Mouse (Mus musculus) midbrain, postnatal 0 days (tissue): Measurements from ENCODE around the gene Sfmbt2. TPM values are rescaled to one million over a fixed set of nuclear protein-coding genes. Genes with fewer than 3 reads are reported as not detected.

ENCODE experiments used
- ATAC-seq: fragments of 200-750 bp; cut with Nextera tagmentation; 2 replicates; pipeline ENCODE4 v1.8.0; 2017; ENCODE audit warnings: moderate number of reproducible peaks, mild to moderate bottlenecking, moderate TSS enrichment, moderate library complexity; ENCODE audit not compliant: low FRiP score
- DNase-seq: peaks from one replicate; pipeline ENCODE4 v3.0.0-alpha.2; 2015; ENCODE audit warnings: low spot score
- H3K27ac ChIP-seq: fragments of 300-500 bp; sonication (generic); 2 replicates; pipeline ENCODE4 v1.5.1; 2014; ENCODE audit warnings: low read depth, mild to moderate bottlenecking, low read length, mixed read lengths
- H3K27me3 ChIP-seq: fragments of 300-500 bp; sonication (generic); 2 replicates; pipeline ENCODE4 v1.6.1; 2014; ENCODE audit warnings: low read length, control low read depth, mixed read lengths; ENCODE audit not compliant: insufficient read depth
- H3K36me3 ChIP-seq: fragments of 300-500 bp; sonication (generic); 2 replicates; pipeline ENCODE4 v1.6.1; 2014; ENCODE audit warnings: low read length, control low read depth, mixed read lengths; ENCODE audit not compliant: insufficient read depth
- H3K4me1 ChIP-seq: fragments of 300-500 bp; sonication (generic); 2 replicates; pipeline ENCODE4 v1.6.1; 2014; ENCODE audit warnings: mild to moderate bottlenecking, control low read depth, antibody characterized with exemption, low read length, mixed read lengths; ENCODE audit not compliant: insufficient read depth
- H3K4me2 ChIP-seq: fragments of 300-500 bp; sonication (generic); 2 replicates; pipeline ENCODE4 v1.6.1; 2014; ENCODE audit warnings: low read depth, mild to moderate bottlenecking, low read length, mixed read lengths; ENCODE audit not compliant: poor library complexity, severe bottlenecking
- H3K4me3 ChIP-seq: fragments of 300-500 bp; sonication (generic); 2 replicates; pipeline ENCODE4 v1.5.1; 2014; ENCODE audit warnings: low read depth, mild to moderate bottlenecking, low read length, moderate library complexity
- H3K9ac ChIP-seq: fragments of 300-500 bp; sonication (generic); replicated peaks from 2 replicates; pipeline ENCODE4 v1.6.1; 2014; ENCODE audit warnings: mild to moderate bottlenecking, low read length, moderate library complexity, mixed read lengths; ENCODE audit not compliant: poor library complexity, severe bottlenecking
- H3K9me3 ChIP-seq: fragments of 300-500 bp; sonication (generic); 2 replicates; pipeline ENCODE4 v1.6.1; 2016; ENCODE audit warnings: low read length, control low read depth
- CTCF ChIP-seq: IDR thresholded peaks from 2 replicates; pipeline ENCODE4 v1.5.1; 2016; ENCODE audit warnings: antibody characterized with exemption, mild to moderate bottlenecking
- WGBS: fragments of 180-500 bp; shearing (Covaris S2); extraction: QIAGEN DNeasy Blood & Tissue Kit; methylation state at CpG from one replicate; pipeline ENCODE4 v1.1.7; 2014; 5-methylcytosine and 5-hydroxymethylcytosine counted together
- microRNA counts: library from miRNA; unstranded; fragments of <30 nt; microRNA quantifications from one replicate; lab custom pipeline; 2015
- microRNA-seq: library from miRNA; unstranded; fragments of <30 nt; microRNA quantifications from one replicate; pipeline ENCODE4, GENCODE M21; 2016; ENCODE audit warnings: borderline number of aligned reads
- polyA plus RNA-seq: library from polyadenylated mRNA; unstranded; fragments of >200 nt; fragmentation: Nextera tagmentation; extraction: Ambion mirVana; gene quantifications from 2 replicates; pipeline ENCODE4 v1.2.1, GENCODE M21; 2015
- total RNA-seq: library from RNA; depleted of rRNA; stranded (reverse); fragments of >200 nt; gene quantifications from 2 replicates; pipeline ENCODE4 v1.2.3, GENCODE M21; 2014; rRNA removed

The Sfmbt2 gene
- total and polyA plus RNA-seq, 2 experiments from 2014 or later = 5.3 to 5.5 TPM

- DNase-seq = no peak
- WGBS = 82% methylated on average over 2 of the region's 2 CpGs
- Histone ChIP-seq H3K27me3 (no peaks in the 10 kb centered on the region), H3K27ac (no peak overlapping the region), H3K4me3 (no peak overlapping the region), H3K4me2 (no peak overlapping the region), H3K9ac (no peak overlapping the region), H3K4me1 (no peaks in the 10 kb centered on the region), H3K9me3 (no peaks in the 10 kb centered on the region), H3K36me3 (no peaks in the 10 kb centered on the region)
- TF ChIP-seq CTCF = no peak
- no peak for ATAC-seq
Observed at GRCm38 (mm10) chr2:10615500-10615899, 245.2 kb downstream of the Sfmbt2 start.

MicroRNAs within 50 kb of the gene (microRNA counts, 519-probe panel; counts per million panel counts)
- microRNA mmu-miR-297a+mmu-miR-466f+mmu-miR-669b (lab: Ali Mortazavi, UCI) (1,078 counts per million, percentile 59 among the panel's probes with 10 or more counts), microRNA mmu-miR-297b-3p (lab: Ali Mortazavi, UCI) (528 counts per million, percentile 58 among the panel's probes with 10 or more counts), microRNA mmu-miR-297b-5p (lab: Ali Mortazavi, UCI) (528 counts per million, percentile 58 among the panel's probes with 10 or more counts), microRNA mmu-miR-297c (lab: Ali Mortazavi, UCI) (2,177 counts per million, percentile 65 among the panel's probes with 10 or more counts), microRNA mmu-miR-466a-3p+mmu-miR-466b-3-3p (lab: Ali Mortazavi, UCI) (3,728 counts per million, percentile 79 among the panel's probes with 10 or more counts), microRNA mmu-miR-466a-5p+mmu-miR-466e-5p (lab: Ali Mortazavi, UCI) (528 counts per million, percentile 58 among the panel's probes with 10 or more counts), microRNA mmu-miR-466c-5p (lab: Ali Mortazavi, UCI) (528 counts per million, percentile 58 among the panel's probes with 10 or more counts), microRNA mmu-miR-466d-3p (lab: Ali Mortazavi, UCI) (528 counts per million, percentile 58 among the panel's probes with 10 or more counts), microRNA mmu-miR-466d-5p (lab: Ali Mortazavi, UCI) (528 counts per million, percentile 58 among the panel's probes with 10 or more counts), microRNA mmu-miR-466f-5p (lab: Ali Mortazavi, UCI) (528 counts per million, percentile 58 among the panel's probes with 10 or more counts), microRNA mmu-miR-466g (lab: Ali Mortazavi, UCI) (3,046 counts per million, percentile 70 among the panel's probes with 10 or more counts), microRNA mmu-miR-466h (lab: Ali Mortazavi, UCI) (528 counts per million, percentile 58 among the panel's probes with 10 or more counts), microRNA mmu-miR-466l (lab: Ali Mortazavi, UCI) (528 counts per million, percentile 58 among the panel's probes with 10 or more counts), microRNA mmu-miR-467a (lab: Ali Mortazavi, UCI) (2,430 counts per million, percentile 66 among the panel's probes with 10 or more counts), microRNA mmu-miR-467b (lab: Ali Mortazavi, UCI) (528 counts per million, percentile 58 among the panel's probes with 10 or more counts), microRNA mmu-miR-467c (lab: Ali Mortazavi, UCI) (1,946 counts per million, percentile 64 among the panel's probes with 10 or more counts), microRNA mmu-miR-467d (lab: Ali Mortazavi, UCI) (528 counts per million, percentile 58 among the panel's probes with 10 or more counts), microRNA mmu-miR-467e (lab: Ali Mortazavi, UCI) (528 counts per million, percentile 58 among the panel's probes with 10 or more counts), microRNA mmu-miR-669a (lab: Ali Mortazavi, UCI) (2,672 counts per million, percentile 68 among the panel's probes with 10 or more counts), microRNA mmu-miR-669e (lab: Ali Mortazavi, UCI) (528 counts per million, percentile 58 among the panel's probes with 10 or more counts), microRNA mmu-miR-669f (lab: Ali Mortazavi, UCI) (3,881 counts per million, percentile 80 among the panel's probes with 10 or more counts), microRNA mmu-miR-669g (lab: Ali Mortazavi, UCI) (528 counts per million, percentile 58 among the panel's probes with 10 or more counts), microRNA mmu-miR-669h-5p (lab: Ali Mortazavi, UCI) (528 counts per million, percentile 58 among the panel's probes with 10 or more counts), microRNA mmu-miR-669i (lab: Ali Mortazavi, UCI) (528 counts per million, percentile 58 among the panel's probes with 10 or more counts), microRNA mmu-miR-669j (lab: Ali Mortazavi, UCI) (1,803 counts per million, percentile 63 among the panel's probes with 10 or more counts), microRNA mmu-miR-669m (lab: Ali Mortazavi, UCI) (528 counts per million, percentile 58 among the panel's probes with 10 or more counts), microRNA mmu-miR-669o (lab: Ali Mortazavi, UCI) (528 counts per million, percentile 58 among the panel's probes with 10 or more counts)

Small RNAs within 50 kb of the gene (microRNA-seq; reads per million reads assigned to microRNA genes)
- not detected for gene Gm22051
- gene Gm22072 = not detected
- gene Gm22091 = not detected
- not detected for gene Gm22166
- gene Gm22239 = not detected
- gene Gm22626 = not detected
- not detected for gene Gm22635
- not detected for gene Gm22677
- not detected for gene Gm22678
- gene Gm22775 = not detected
- not detected for gene Gm22925
- gene Gm23108 = not detected
- gene Gm23288 = not detected
- not detected for gene Gm23542
- gene Gm23569 = not detected
- not detected for gene Gm23571
- not detected for gene Gm23578
- gene Gm23651 = not detected
- gene Gm23988 = not detected
- gene Gm24028 = not detected
- gene Gm24167 = not detected
- not detected for gene Gm24315
- gene Gm24342 = not detected
- gene Gm24488 = not detected
- not detected for gene Gm24640
- not detected for gene Gm24673
- not detected for gene Gm24761
- gene Gm24806 = not detected
- not detected for gene Gm25022
- gene Gm25158 = not detected
- not detected for gene Gm25263
- gene Gm25285 = not detected
- gene Gm25316 = not detected
- not detected for gene Gm25451
- not detected for gene Gm25673
- not detected for gene Gm25680
- gene Gm25701 = not detected
- gene Gm25753 = not detected
- not detected for gene Gm25943
- gene Gm26060 = not detected
- not detected for gene Gm26073
- gene Gm26092 = not detected
- gene Gm26156 = not detected
- gene Gm26229 = not detected
- gene Gm26398 = not detected
- not detected for gene Gm26426
- not detected for gene Gm26431
- gene Gm26491 = not detected
- gene Mir297a-2 = 3.4 reads per million, percentile 2 among the genes with 10 or more reads in this experiment
- not detected for gene Mir297a-3
- not detected for gene Mir297a-4
- gene Mir297b = not detected
- gene Mir297c = not detected
- gene Mir466 = not detected
- gene Mir466b-1 = not detected
- not detected for gene Mir466b-2
- gene Mir466b-3 = not detected
- not detected for gene Mir466b-4
- not detected for gene Mir466b-5
- gene Mir466b-6 = not detected
- not detected for gene Mir466b-7
- gene Mir466b-8 = not detected
- gene Mir466c-1 = not detected
- gene Mir466c-2 = not detected
- not detected for gene Mir466d
- gene Mir466e = not detected
- gene Mir466f-1 = not detected
- gene Mir466f-2 = not detected
- not detected for gene Mir466f-3
- gene Mir466g = not detected
- gene Mir466h = not detected
- not detected for gene Mir466l
- gene Mir466m = not detected
- 12.4 reads per million, percentile 23 among the genes with 10 or more reads in this experiment for gene Mir466n
- not detected for gene Mir466o
- gene Mir466p = not detected
- not detected for gene Mir467a-1
- gene Mir467a-10 = not detected
- gene Mir467a-2 = not detected
- not detected for gene Mir467a-3
- gene Mir467a-4 = not detected
- not detected for gene Mir467a-5
- not detected for gene Mir467a-6
- not detected for gene Mir467a-7
- gene Mir467a-8 = not detected
- not detected for gene Mir467a-9
- gene Mir467b = not detected
- 725 reads per million, percentile 72 among the genes with 10 or more reads in this experiment for gene Mir467c
- gene Mir467d = 1,252 reads per million, percentile 77 among the genes with 10 or more reads in this experiment
- gene Mir467e = 1,831 reads per million, percentile 80 among the genes with 10 or more reads in this experiment
- gene Mir669a-1 = not detected
- not detected for gene Mir669a-10
- not detected for gene Mir669a-11
- gene Mir669a-12 = not detected
- gene Mir669a-2 = not detected
- gene Mir669a-3 = not detected
- not detected for gene Mir669a-4
- not detected for gene Mir669a-5
- not detected for gene Mir669a-6
- gene Mir669a-7 = not detected
- gene Mir669a-8 = not detected
- not detected for gene Mir669a-9
- gene Mir669b = not detected
- gene Mir669c = 215 reads per million, percentile 54 among the genes with 10 or more reads in this experiment
- not detected for gene Mir669d
- gene Mir669d-2 = not detected
- gene Mir669e = 21.4 reads per million, percentile 29 among the genes with 10 or more reads in this experiment
- gene Mir669f = 2.7 reads per million
- gene Mir669g = not detected
- gene Mir669h = 9.4 reads per million, percentile 20 among the genes with 10 or more reads in this experiment
- not detected for gene Mir669i
- not detected for gene Mir669j
- gene Mir669k = not detected
- 311 reads per million, percentile 59 among the genes with 10 or more reads in this experiment for gene Mir669l
- not detected for gene Mir669m-1
- not detected for gene Mir669m-2
- 333 reads per million, percentile 60 among the genes with 10 or more reads in this experiment for gene Mir669o
- gene Mir669p-1 = not detected
- gene Mir669p-2 = not detected

Other genes with a start within 250 kb of the Sfmbt2 start
- gene Itih2, start 239.1 kb upstream of the Sfmbt2 start, total RNA-seq = 9.3 and 9.7 TPM in 2 replicates
- 5.7 and 6.5 TPM in 2 replicates for gene Itih2, start 239.1 kb upstream of the Sfmbt2 start, polyA plus RNA-seq
- 18.3 and 19.6 TPM in 2 replicates for gene Itih5, start 216.9 kb upstream of the Sfmbt2 start, total RNA-seq
- 10.2 and 11.0 TPM in 2 replicates for gene Itih5, start 216.9 kb upstream of the Sfmbt2 start, polyA plus RNA-seq